Mouse (Mus musculus) limb, embryonic 12.5 days (tissue): ENCODE data around the gene Scamp5. TPM values are rescaled to one million over a fixed set of nuclear protein-coding genes. Genes with fewer than 3 reads are reported as not detected.

Experiments
- ATAC-seq: fragments of 200-750 bp; cut with Nextera tagmentation; 2 replicates; pipeline ENCODE4 v1.8.0; 2017; ENCODE audit warnings: low read depth, moderate TSS enrichment; ENCODE audit not compliant: insufficient number of reproducible peaks, insufficient read depth, low FRiP score, low TSS enrichment
- H3K27ac ChIP-seq: fragments of 300-500 bp; sonication (generic); 2 replicates; pipeline ENCODE4 v1.5.1; 2016; ENCODE audit warnings: mild to moderate bottlenecking, moderate library complexity
- H3K27me3 ChIP-seq: fragments of 300-500 bp; sonication (generic); 2 replicates; pipeline ENCODE4 v1.6.1; 2016; ENCODE audit warnings: mild to moderate bottlenecking, moderate library complexity
- H3K36me3 ChIP-seq: fragments of 300-500 bp; sonication (generic); 2 replicates; pipeline ENCODE4 v1.6.1; 2016; ENCODE audit warnings: mild to moderate bottlenecking, moderate library complexity
- H3K4me1 ChIP-seq: fragments of 300-500 bp; sonication (generic); replicated peaks from 2 replicates; pipeline ENCODE4 v1.6.1; 2016
- H3K4me2 ChIP-seq: fragments of 300-500 bp; sonication (generic); 2 replicates; pipeline ENCODE4 v1.6.1; 2016; ENCODE audit warnings: mild to moderate bottlenecking, moderate library complexity
- H3K4me3 ChIP-seq: fragments of 300-500 bp; sonication (generic); replicated peaks from 2 replicates; pipeline ENCODE4 v1.5.1; 2016; ENCODE audit warnings: mild to moderate bottlenecking
- H3K9ac ChIP-seq: fragments of 300-500 bp; sonication (generic); replicated peaks from 2 replicates; pipeline ENCODE4 v1.6.1; 2016; ENCODE audit warnings: mild to moderate bottlenecking, moderate library complexity
- H3K9me3 ChIP-seq: fragments of 300-500 bp; sonication (generic); 2 replicates; pipeline ENCODE4 v1.6.1; 2016; ENCODE audit warnings: mild to moderate bottlenecking, moderate library complexity
- WGBS: fragments of 180-500 bp; shearing (Covaris S2); methylation state at CpG from one replicate; pipeline ENCODE4 v1.1.7; 2016; 5-methylcytosine and 5-hydroxymethylcytosine counted together
- polyA plus RNA-seq: library from polyadenylated mRNA; unstranded; fragments of >200 nt; fragmentation: Nextera tagmentation; extraction: Ambion mirVana; gene quantifications from 2 replicates; pipeline ENCODE4 v1.2.1, GENCODE M21; 2016

Gene Scamp5
- polyA plus RNA-seq, 1 experiment from 2014 or later: 10.6 TPM

- 82% methylated on average over 8 of the region's 8 CpGs for WGBS
- no peak overlapping the region for H3K9ac ChIP-seq
- H3K4me3 ChIP-seq: no peak overlapping the region
- peaks cover 26% of the 10 kb centered on the region for H3K4me1 ChIP-seq
- no peak for ATAC-seq
- H3K27me3 ChIP-seq: no peaks in the 10 kb centered on the region
- no peak overlapping the region for H3K4me2 ChIP-seq
- H3K9me3 ChIP-seq: no peaks in the 10 kb centered on the region
- no peak overlapping the region for H3K27ac ChIP-seq
- no peaks in the 10 kb centered on the region for H3K36me3 ChIP-seq
These were observed 50.5 kb downstream of the Scamp5 start for GRCm38 (mm10) chr9:57417341-57417740.

- H3K4me3 ChIP-seq: no peak overlapping the region
- H3K9me3 ChIP-seq: no peaks in the 10 kb centered on the region
- H3K27me3 ChIP-seq: no peaks in the 10 kb centered on the region
- no peaks in the 10 kb centered on the region for H3K36me3 ChIP-seq
- no peak for ATAC-seq
- 88% methylated on average over 9 of the region's 9 CpGs for WGBS
- no peak overlapping the region for H3K4me2 ChIP-seq
- H3K27ac ChIP-seq: no peak overlapping the region
- H3K9ac ChIP-seq: no peak overlapping the region
- H3K4me1 ChIP-seq: no peaks in the 10 kb centered on the region
These were observed 60.5 kb downstream of the Scamp5 start for GRCm38 (mm10) chr9:57407120-57407905.

GRCm38 (mm10) chr9:57406395-57406794 is 61.5 kb downstream of the Scamp5 start:
- Histone ChIP-seq H3K27me3 (no peaks in the 10 kb centered on the region), H3K4me1 (no peaks in the 10 kb centered on the region), H3K36me3 (no peaks in the 10 kb centered on the region), H3K27ac (no peak overlapping the region), H3K9me3 (no peaks in the 10 kb centered on the region), H3K4me3 (no peak overlapping the region), H3K9ac (no peak overlapping the region), H3K4me2 (no peak overlapping the region)
- WGBS: 79% methylated on average over 5 of the region's 5 CpGs
- ATAC-seq: no peak

DNA sequence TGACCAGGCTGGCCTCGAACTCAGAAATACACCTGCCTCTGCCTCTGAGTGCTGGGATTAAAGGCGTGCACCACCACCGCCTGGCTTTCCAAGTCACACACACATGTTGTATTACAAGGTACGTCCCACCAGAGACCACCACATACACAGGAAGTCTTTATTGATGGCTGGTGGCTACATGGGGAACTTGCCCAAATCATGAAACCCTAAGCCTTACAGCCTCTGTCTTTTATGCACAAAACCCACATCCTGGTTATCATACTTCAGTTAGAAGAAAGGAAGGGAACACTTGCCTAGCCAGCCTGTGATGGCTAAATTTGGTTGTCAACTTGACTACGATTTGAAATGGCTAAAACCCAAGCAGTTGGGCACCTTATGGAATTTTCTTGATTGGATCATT is 63.8 kb downstream of the Scamp5 start:
- 89% methylated on average over 5 of the region's 5 CpGs for WGBS
- H3K36me3 ChIP-seq: no peaks in the 10 kb centered on the region
- H3K4me1 ChIP-seq: no peaks in the 10 kb centered on the region
- peaks cover 16% of the 10 kb centered on the region for H3K9me3 ChIP-seq
- no peaks in the 10 kb centered on the region for H3K27me3 ChIP-seq
- H3K27ac ChIP-seq: no peak overlapping the region
- H3K4me3 ChIP-seq: no peak overlapping the region
- H3K9ac ChIP-seq: no peak overlapping the region
- no peak overlapping the region for H3K4me2 ChIP-seq
- ATAC-seq: no peak

- Histone ChIP-seq H3K36me3 (no peaks in the 10 kb centered on the region), H3K4me2 (no peak overlapping the region), H3K4me1 (no peaks in the 10 kb centered on the region), H3K9me3 (peaks cover 23% of the 10 kb centered on the region), H3K27me3 (no peaks in the 10 kb centered on the region), H3K27ac (no peak overlapping the region), H3K4me3 (no peak overlapping the region), H3K9ac (no peak overlapping the region)
- no peak for ATAC-seq
- WGBS: 87% methylated on average over 15 of the region's 15 CpGs
These were observed 65.3 kb downstream of the Scamp5 start for GRCm38 (mm10) chr9:57402318-57403251.

GRCm38 (mm10) chr9:57398773-57399172 is 69.1 kb downstream of the Scamp5 start:
- no peak for ATAC-seq
- H3K27me3 ChIP-seq: no peaks in the 10 kb centered on the region
- WGBS: 100% methylated on average over 2 of the region's 2 CpGs
- no peak overlapping the region for H3K27ac ChIP-seq
- no peak overlapping the region for H3K9ac ChIP-seq
- H3K4me2 ChIP-seq: no peak overlapping the region
- peaks cover 23% of the 10 kb centered on the region for H3K9me3 ChIP-seq
- H3K36me3 ChIP-seq: no peaks in the 10 kb centered on the region
- no peak overlapping the region for H3K4me3 ChIP-seq
- no peaks in the 10 kb centered on the region for H3K4me1 ChIP-seq

DNA sequence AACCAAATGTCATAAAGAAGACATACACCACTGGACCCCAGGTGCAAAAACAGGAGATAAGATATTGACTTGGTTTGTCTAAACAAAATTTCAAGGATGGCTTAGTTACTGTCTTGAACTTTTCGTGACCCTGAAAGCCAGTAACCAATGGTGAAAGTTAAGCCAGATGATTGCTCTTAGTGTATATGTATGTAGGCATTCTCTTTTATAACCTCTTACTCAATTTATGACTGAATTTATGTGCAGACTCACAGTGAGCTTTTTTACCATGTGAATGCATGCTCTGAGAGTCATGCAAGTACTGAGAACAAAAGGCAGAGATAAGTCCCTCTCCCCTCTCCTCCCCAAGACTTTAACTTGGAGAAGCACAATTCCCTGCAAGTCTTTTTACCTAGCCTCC is 75.0 kb downstream of the Scamp5 start:
- no peak overlapping the region for H3K4me3 ChIP-seq
- H3K36me3 ChIP-seq: no peaks in the 10 kb centered on the region
- no peak overlapping the region for H3K27ac ChIP-seq
- no peak overlapping the region for H3K9ac ChIP-seq
- no peaks in the 10 kb centered on the region for H3K27me3 ChIP-seq
- H3K9me3 ChIP-seq: no peaks in the 10 kb centered on the region
- no peak overlapping the region for H3K4me2 ChIP-seq
- ATAC-seq: no peak
- 62% methylated on average over 1 of the region's 1 CpGs for WGBS
- H3K4me1 ChIP-seq: no peaks in the 10 kb centered on the region

Other genes starting within 250 kb of the Scamp5 start
- not detected in 2 replicates for gene Trcg1, start 231.5 kb downstream of the Scamp5 start, polyA plus RNA-seq
- 15.3 and 16.3 TPM in 2 replicates for gene 1700017B05Rik, start 205.4 kb downstream of the Scamp5 start, polyA plus RNA-seq
- gene Ppcdc, start 27.9 kb downstream of the Scamp5 start, polyA plus RNA-seq: 22.4 and 28.3 TPM in 2 replicates
- 0.76 and 1.3 TPM in 2 replicates for gene Rpp25, start 36.0 kb upstream of the Scamp5 start, polyA plus RNA-seq
- 564 and 604 TPM in 2 replicates for gene Cox5a, start 53.2 kb upstream of the Scamp5 start, polyA plus RNA-seq
- 20.6 and 20.8 TPM in 2 replicates for gene Fam219b, start 69.5 kb upstream of the Scamp5 start, polyA plus RNA-seq
- 56.8 and 58.0 TPM in 2 replicates for gene Mpi, start 84.7 kb upstream of the Scamp5 start, polyA plus RNA-seq
- 49.5 and 51.9 TPM in 2 replicates for gene Scamp2, start 92.9 kb upstream of the Scamp5 start, polyA plus RNA-seq
- gene Ulk3, start 121.4 kb upstream of the Scamp5 start, polyA plus RNA-seq: 17.5 and 19.4 TPM in 2 replicates
- gene Cplx3, start 138.2 kb upstream of the Scamp5 start, polyA plus RNA-seq: not detected in 2 replicates
- gene Lman1l, start 152.7 kb upstream of the Scamp5 start, polyA plus RNA-seq: 0.14 TPM in 1 of 2 replicates, not detected in the other
- 33.9 and 36.0 TPM in 2 replicates for gene Csk, start 185.6 kb upstream of the Scamp5 start, polyA plus RNA-seq
- not detected in 2 replicates for gene Cyp1a2, start 215.6 kb upstream of the Scamp5 start, polyA plus RNA-seq
- not detected in 2 replicates for gene Cyp1a1, start 219.9 kb upstream of the Scamp5 start, polyA plus RNA-seq
- 41.4 and 42.1 TPM in 2 replicates for gene Edc3, start 240.5 kb upstream of the Scamp5 start, polyA plus RNA-seq